Comparison of ENCODE assay signal across 14 mouse cellular contexts in genomic region chr12:52393981-52394718, GRCm38 (mm10).
DNase-seq lines count a peak whose midpoint lies in the region; ATAC-seq and TF ChIP-seq lines count a peak whose summit lies in the region.
"Had no signal": no experiment of that assay in that cellular context is flagged by ENCODE, and none has a peak within 500 bp of the region (broad histone marks: within the 10 kb centered on the region; RNA-seq: fewer than 3 reads in every experiment).

No protein-coding gene starts in this region.

- no peaks in the 10 kb centered on the region for H3K27me3 ChIP-seq in embryonic facial prominence, embryonic 14.5 days (replicated peaks; ENCODE audit: control insufficient read depth, insufficient read depth, low read length)
- no peaks in the 10 kb centered on the region for H3K27me3 ChIP-seq in midbrain, embryonic 11.5 days (ENCODE audit: control insufficient read depth, insufficient read depth, low read length)

- WGBS in embryonic facial prominence, embryonic 14.5 days, result 66% methylated on average over 15 of the region's 15 CpGs
- WGBS in midbrain, embryonic 11.5 days, result 70% methylated on average over 15 of the region's 15 CpGs

- peak; percentile 50; the same call in 1 of the 2 replicates for ATAC-seq in embryonic facial prominence, embryonic 14.5 days (ENCODE audit: low read depth)
- peak; percentile 68; the same call in 1 of the 2 replicates for ATAC-seq in midbrain, embryonic 11.5 days (ENCODE audit: low FRiP score)
- ATAC-seq in erythroblast, adult 5-6 weeks (replicated peaks; ENCODE audit: low FRiP score, poor library complexity, severe bottlenecking), result no peak
- no peak for ATAC-seq in activated CD4-positive, CD25-positive, alpha-beta regulatory T cell, adult 4 months
- ATAC-seq: CD4-positive, CD25-positive, alpha-beta regulatory T cell, adult 4 months had no signal

- peak; percentile 2 for DNase-seq in kidney, postnatal 10 days
- DNase-seq in kidney, adult 9 months, result no peak
- DNase-seq in ES-E14 (ENCODE audit: low read depth, low spot score), result no peak
- DNase-seq in embryonic facial prominence, embryonic 14.5 days (ENCODE audit: low spot score), result peak; percentile 48
- no peak for DNase-seq in midbrain, embryonic 11.5 days (ENCODE audit: low spot score, missing footprints)
- DNase-seq in kidney, postnatal 25 days, result no peak
- DNase-seq: heart, postnatal 14 days; right cerebral cortex, postnatal 4 days; thymus, adult 18-20 months had no signal

- no peaks in the 10 kb centered on the region for H3K36me3 ChIP-seq in ES-E14 (ENCODE audit: control insufficient read depth, insufficient read depth, low read length, poor library complexity, severe bottlenecking)
- H3K36me3 ChIP-seq in embryonic facial prominence, embryonic 14.5 days (ENCODE audit: control insufficient read depth, insufficient read depth, low read length), result no peaks in the 10 kb centered on the region
- no peaks in the 10 kb centered on the region for H3K36me3 ChIP-seq in midbrain, embryonic 11.5 days (ENCODE audit: control insufficient read depth, insufficient read depth, low read length)

- in situ Hi-C loops in ES-E14 (cut with MboI; ENCODE audit: low sequenced_read_pairs in 2 of 2, unreplicated experiment in 2 of 2), result no loop called here

- H3K9ac ChIP-seq in ES-E14 (ENCODE audit: insufficient read depth, low read depth, low read length, poor library complexity, severe bottlenecking), result peak overlapping the region; percentile 79; the same call in 1 of the 2 replicates
- no peak overlapping the region for H3K9ac ChIP-seq in embryonic facial prominence, embryonic 14.5 days (ENCODE audit: low read depth, low read length)
- H3K9ac ChIP-seq in midbrain, embryonic 11.5 days (ENCODE audit: low read length), result no peak overlapping the region

- H3K9me3 ChIP-seq in ES-E14 (ENCODE audit: control insufficient read depth, insufficient read depth, low read depth, low read length), result no peaks in the 10 kb centered on the region
- no peaks in the 10 kb centered on the region for H3K9me3 ChIP-seq in embryonic facial prominence, embryonic 14.5 days (ENCODE audit: control insufficient read depth, low read length)
- no peaks in the 10 kb centered on the region for H3K9me3 ChIP-seq in midbrain, embryonic 11.5 days (ENCODE audit: control insufficient read depth, low read length)

- peaks cover 33 to 36% of the 10 kb centered on the region in 2 experiments for H3K4me1 ChIP-seq in ES-E14 (ENCODE audit: control insufficient read depth in 2 of 2, insufficient read depth in 2 of 2, low read length in 2 of 2, poor library complexity in 1 of 2)
- H3K4me1 ChIP-seq in embryonic facial prominence, embryonic 14.5 days (ENCODE audit: control insufficient read depth, insufficient read depth, low read length), result peaks cover 8% of the 10 kb centered on the region
- peaks cover 4% of the 10 kb centered on the region; the same call in 1 of the 2 replicates for H3K4me1 ChIP-seq in midbrain, embryonic 11.5 days (ENCODE audit: control insufficient read depth, insufficient read depth, low read length)

- no peak overlapping the region for H3K4me2 ChIP-seq in embryonic facial prominence, embryonic 14.5 days (ENCODE audit: low read depth, low read length)
- no peak overlapping the region for H3K4me2 ChIP-seq in midbrain, embryonic 11.5 days

- H3K4me3 ChIP-seq in ES-E14 (ENCODE audit: insufficient read depth in 1 of 2, low read depth in 1 of 2, low read length in 2 of 2, poor library complexity in 1 of 2, severe bottlenecking in 1 of 2), result peak overlapping the region; percentile 55 to 59; a peak in 3 of 4 replicates
- H3K4me3 ChIP-seq in embryonic facial prominence, embryonic 14.5 days (ENCODE audit: low read depth, low read length), result no peak overlapping the region
- no peak overlapping the region for H3K4me3 ChIP-seq in midbrain, embryonic 11.5 days (ENCODE audit: low read depth, low read length)
- H3K4me3 ChIP-seq: myocyte had no signal

- peak overlapping the region; percentile 99 for H3K27ac ChIP-seq in ES-E14 (ENCODE audit: insufficient read depth, low read depth, low read length, poor library complexity, severe bottlenecking)
- no peak overlapping the region for H3K27ac ChIP-seq in embryonic facial prominence, embryonic 14.5 days (replicated peaks; ENCODE audit: low read depth, low read length)
- H3K27ac ChIP-seq in midbrain, embryonic 11.5 days (ENCODE audit: low read depth, low read length), result no peak overlapping the region
- H3K27ac ChIP-seq: kidney, postnatal 0 days had no signal

TF ChIP-seq in ES-E14, 5 proteins besides CTCF, POLR2A, EP300 and RAD21:
- TF ChIP-seq CHD2 (IDR thresholded peaks at IDR 0.05; ENCODE audit: low read depth, low read length), result no peak
- TF ChIP-seq ZNF384 (IDR thresholded peaks at IDR 0.05; ENCODE audit: low read depth, low read length), result no peak
- no peak for TF ChIP-seq HCFC1 (IDR thresholded peaks at IDR 0.05; ENCODE audit: borderline replicate concordance, insufficient read depth, low read length)
- no peak for TF ChIP-seq MAFK (IDR thresholded peaks at IDR 0.05; ENCODE audit: insufficient read depth, low read depth, low read length)
- no peak for TF ChIP-seq ZC3H11A (IDR thresholded peaks at IDR 0.05; ENCODE audit: borderline replicate concordance, low read depth, low read length)

Comparison
In these comparisons a context has a peak if more than half of its experiments do, and no peak if none do; other contexts are left out.
1. DNase-seq: peak in kidney, postnatal 10 days (single experiment) and embryonic facial prominence, embryonic 14.5 days (single experiment); none in kidney, adult 9 months (single experiment), ES-E14 (single experiment), midbrain, embryonic 11.5 days (single experiment) and kidney, postnatal 25 days (0 of 2).
2. H3K4me3 ChIP-seq: peak in ES-E14 (2 of 2); none in embryonic facial prominence, embryonic 14.5 days (single experiment) and midbrain, embryonic 11.5 days (single experiment).
3. ATAC-seq: peak in embryonic facial prominence, embryonic 14.5 days (single experiment) and midbrain, embryonic 11.5 days (single experiment); none in erythroblast, adult 5-6 weeks (single experiment) and activated CD4-positive, CD25-positive, alpha-beta regulatory T cell, adult 4 months (single experiment).